Mouse (Mus musculus): ENCODE results near the gene Sox9.

DNA sequence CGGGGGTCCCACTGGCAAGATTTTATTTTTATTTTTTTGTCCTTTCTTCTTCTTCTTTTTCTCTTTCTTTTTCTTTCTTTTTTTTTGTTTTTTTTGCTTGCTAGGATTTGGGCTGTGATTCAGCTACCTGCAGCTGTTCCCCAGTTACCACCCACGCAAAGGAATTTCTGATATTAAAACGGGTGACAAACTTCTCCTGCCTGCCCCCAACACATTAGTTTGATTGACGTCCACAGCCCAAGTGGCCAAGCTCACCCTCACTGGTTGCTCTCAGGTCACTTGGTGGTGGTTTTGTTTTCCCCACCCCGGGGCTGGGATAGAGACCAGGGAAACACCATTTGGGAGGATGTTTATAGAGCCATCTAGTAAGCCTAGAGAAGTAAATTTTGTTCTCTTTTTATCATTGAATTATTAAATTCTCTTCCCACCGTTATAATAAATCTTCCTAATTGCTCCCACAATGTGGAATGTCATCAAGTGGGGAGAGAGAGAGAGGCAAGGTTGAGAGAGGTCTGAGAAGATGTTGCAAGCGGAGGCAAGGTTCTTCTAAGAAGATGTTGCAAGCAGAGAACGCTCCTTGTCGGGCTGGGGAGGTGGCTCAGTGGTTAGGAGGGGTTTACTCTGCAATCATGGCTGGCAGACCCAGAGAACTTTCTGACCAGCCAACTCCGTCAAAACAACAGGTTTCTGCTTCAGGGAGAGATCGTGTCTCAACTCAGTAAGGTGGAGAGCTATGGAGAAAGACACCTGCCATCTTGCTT lies 52.4 kb downstream of the Sox9 start:
- TF ChIP-seq CTCF (IDR thresholded peaks at IDR 0.05; ENCODE audit: insufficient read depth, low read depth, low read length) (no peak), POLR2A (IDR thresholded peaks at IDR 0.05; ENCODE audit: insufficient read depth, low read depth, low read length) (no peak)
